Mouse (Mus musculus): ENCODE measurements around the gene Sh3bp5l.
"Not testable (repeated sequence)": the region's sequence is repeated elsewhere in the genome, so short reads cannot be mapped to it uniquely, and the experiment has no call there.

The Sh3bp5l gene

GRCm38 (mm10) chr11:58330276-58331148 lies at the start of gene Sh3bp5l, which contains the start of gene Zfp672:
Sh3bp5l (plus strand) TSS chr11:58330724.
Zfp672 (minus strand) TSS chr11:58330339.
- DNase-seq (ENCODE audit: low spot score in 2 of 2), result peak; percentile 90 to 95

- DNase-seq (ENCODE audit: low spot score in 2 of 2), result no peak
Observed at GRCm38 (mm10) chr11:58281970-58282496, 48.5 kb upstream of the Sh3bp5l start.

GRCm38 (mm10) chr11:58282518-58282917 lies 48.0 kb upstream of the Sh3bp5l start:
- DNase-seq (ENCODE audit: low spot score in 2 of 2), result no peak

DNA sequence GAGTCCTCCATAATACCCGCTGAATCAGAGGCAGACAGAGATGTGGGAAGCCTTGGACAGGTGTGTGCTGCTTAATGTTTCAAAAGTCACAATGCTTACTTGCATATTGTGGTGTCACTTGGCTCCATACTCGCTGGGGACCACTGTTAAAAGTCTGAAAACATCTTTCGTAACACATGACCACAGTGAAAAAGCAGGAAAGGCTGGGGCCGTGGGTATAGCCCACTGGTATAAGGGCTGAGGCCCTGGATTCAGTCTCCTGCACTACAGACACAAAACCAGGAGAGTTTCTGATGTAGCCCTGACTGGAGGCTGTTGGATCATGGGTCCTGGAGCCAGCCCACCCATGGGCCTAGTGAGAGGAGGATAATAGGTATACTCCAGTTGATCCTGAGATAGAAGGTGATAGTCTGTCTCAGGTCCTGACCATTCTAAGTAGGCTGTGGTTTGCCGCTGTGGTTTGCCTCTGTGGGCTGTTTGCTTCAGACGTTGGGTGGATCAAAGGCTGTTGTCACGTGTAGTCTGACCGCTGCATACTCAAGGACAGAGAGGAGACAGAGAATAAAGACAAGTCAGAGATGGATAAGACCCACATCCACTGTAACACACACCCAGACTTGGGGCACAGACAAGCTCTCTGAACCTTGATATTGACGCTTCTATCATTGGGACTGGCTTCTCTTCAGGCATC lies 40.4 kb upstream of the Sh3bp5l start:
- DNase-seq (ENCODE audit: low spot score in 2 of 2), result no peak

- DNase-seq (ENCODE audit: low spot score in 2 of 2), result no peak
Observed at GRCm38 (mm10) chr11:58290812-58291211, 39.7 kb upstream of the Sh3bp5l start.

- DNase-seq (ENCODE audit: low spot score in 2 of 2), result no peak
Observed at GRCm38 (mm10) chr11:58292791-58293190, 37.7 kb upstream of the Sh3bp5l start.

DNA sequence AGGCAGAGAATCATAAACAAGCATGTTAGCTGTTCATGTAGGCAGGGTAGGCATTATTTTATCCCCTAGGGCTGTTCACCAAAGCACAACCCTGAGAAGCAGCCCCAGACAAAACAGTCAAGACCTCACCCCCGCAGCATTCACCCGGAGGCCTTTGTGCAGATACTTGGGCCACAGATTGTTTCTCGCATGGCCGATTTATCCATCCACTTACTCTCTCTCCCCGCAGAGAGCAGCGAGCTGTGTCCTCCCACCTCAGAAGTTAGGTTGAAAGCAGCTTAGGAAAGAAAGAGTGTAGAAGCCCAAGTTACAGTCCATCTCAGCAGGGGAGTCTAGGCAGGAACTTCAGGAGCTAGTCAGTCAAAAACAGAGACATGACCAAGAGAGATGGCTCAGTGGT lies 33.1 kb upstream of the Sh3bp5l start:
- no peak for DNase-seq (ENCODE audit: low spot score in 2 of 2)

DNA sequence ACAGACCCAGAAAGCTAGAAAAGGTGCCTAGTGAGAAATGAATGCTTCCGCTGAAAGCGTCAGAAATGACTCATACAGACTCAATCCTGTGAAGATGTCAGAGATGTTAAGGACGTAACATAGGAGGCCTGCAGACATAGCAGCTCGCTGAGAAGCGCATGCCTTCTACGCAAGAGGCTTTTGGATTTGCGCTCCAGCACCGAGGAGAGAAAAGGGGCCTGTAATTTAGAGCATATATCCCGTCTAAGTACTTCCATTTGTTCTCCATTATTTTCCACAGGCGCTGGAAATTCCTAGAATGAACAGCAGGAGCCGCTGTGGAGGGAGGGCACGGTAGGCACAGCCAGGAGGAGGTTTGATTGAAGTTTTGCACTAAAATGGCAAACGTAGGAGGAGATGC lies 29.5 kb upstream of the Sh3bp5l start:
- peak; percentile 79 to 81 for DNase-seq (ENCODE audit: low spot score in 2 of 2)

GRCm38 (mm10) chr11:58301837-58302754 lies 28.4 kb upstream of the Sh3bp5l start:
- peak; percentile 100 for DNase-seq (ENCODE audit: low spot score in 2 of 2)

DNA sequence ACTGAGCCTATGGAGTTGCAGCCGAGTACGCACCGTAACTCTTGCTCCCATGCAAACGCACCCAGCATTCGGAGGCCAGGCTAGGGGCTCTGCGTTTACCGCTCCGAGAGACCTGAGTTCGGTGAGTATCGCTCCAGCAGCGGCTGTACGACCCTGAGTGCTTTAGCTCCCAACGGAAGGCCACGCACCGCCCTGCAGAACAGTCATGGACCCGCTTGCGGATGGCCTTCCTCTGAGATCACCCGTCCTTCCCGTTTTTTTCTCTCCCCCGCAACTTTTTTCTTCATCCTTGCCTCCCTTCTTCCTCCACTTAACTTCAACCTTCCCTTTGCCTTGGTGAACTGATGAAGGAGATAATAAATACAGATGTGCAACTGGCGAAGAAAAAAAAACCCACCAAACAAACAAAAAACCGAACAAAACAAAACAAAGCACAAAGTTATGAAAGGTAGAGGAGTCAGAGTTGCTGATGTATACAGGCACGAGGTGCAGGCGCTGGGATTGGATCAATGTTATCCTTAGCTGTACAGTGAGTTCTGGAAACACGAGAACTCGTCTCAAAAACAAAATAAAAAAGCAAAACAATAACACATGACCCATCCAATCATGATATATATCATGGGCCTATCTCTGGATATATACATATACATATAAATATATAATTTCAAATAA lies 27.6 kb upstream of the Sh3bp5l start:
- no peak for DNase-seq (ENCODE audit: low spot score in 2 of 2)

GRCm38 (mm10) chr11:58303594-58303993 lies 26.9 kb upstream of the Sh3bp5l start:
- DNase-seq (ENCODE audit: low spot score in 2 of 2), result no peak

DNA sequence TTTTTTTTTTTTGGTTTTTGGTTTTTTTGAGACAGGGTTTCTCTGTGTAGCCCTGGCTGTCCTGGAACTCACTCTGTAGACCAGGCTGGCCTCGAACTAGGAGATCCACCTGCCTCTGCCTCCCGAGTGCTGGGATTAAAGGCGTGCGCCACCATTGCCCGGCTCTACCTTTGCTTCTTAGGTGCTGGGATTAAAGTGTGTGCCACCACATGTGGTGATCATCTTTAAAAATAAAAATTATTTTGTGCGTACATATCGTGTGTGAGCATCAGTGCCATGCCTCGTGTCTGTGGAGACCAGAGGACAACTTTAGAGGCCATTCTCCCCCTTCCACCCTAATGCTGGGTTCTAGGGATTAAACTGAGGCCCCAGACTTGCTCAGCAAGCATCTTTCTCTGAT lies 25.2 kb upstream of the Sh3bp5l start:
- not testable (repeated sequence) for DNase-seq (ENCODE audit: low spot score in 2 of 2)

- DNase-seq (ENCODE audit: low spot score in 2 of 2), result peak; percentile 96 to 98
Observed at GRCm38 (mm10) chr11:58306860-58307308, 23.6 kb upstream of the Sh3bp5l start, which contains the start of gene Zfp692. Zfp692 (plus strand) TSS chr11:58307069.

- DNase-seq (ENCODE audit: low spot score in 2 of 2), result peak; percentile 55 to 59
Observed at GRCm38 (mm10) chr11:58307411-58308080, 23.0 kb upstream of the Sh3bp5l start.

- no peak for DNase-seq (ENCODE audit: low spot score in 2 of 2)
Observed at GRCm38 (mm10) chr11:58308661-58309060, 21.9 kb upstream of the Sh3bp5l start.

DNA sequence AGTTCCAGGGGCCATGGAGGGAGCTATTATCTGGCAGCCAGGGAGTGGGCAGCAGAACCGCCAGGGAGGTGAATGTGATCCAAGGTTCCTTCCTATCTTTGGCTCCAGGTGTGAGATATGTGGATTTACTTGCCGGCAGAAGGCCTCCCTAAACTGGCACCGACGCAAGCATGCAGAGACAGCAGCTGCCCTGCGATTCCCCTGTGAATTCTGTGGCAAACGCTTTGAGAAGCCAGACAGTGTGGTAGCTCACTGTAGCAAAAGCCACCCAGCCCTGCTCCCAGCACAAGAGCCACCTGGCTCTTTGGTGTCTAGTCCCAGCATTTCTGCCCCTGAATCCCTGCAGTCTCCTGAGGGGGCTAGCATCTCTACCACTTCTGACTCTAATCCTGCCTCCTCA lies 16.5 kb upstream of the Sh3bp5l start:
- DNase-seq (ENCODE audit: low spot score in 2 of 2), result no peak

GRCm38 (mm10) chr11:58315536-58316168 lies 14.9 kb upstream of the Sh3bp5l start:
- no peak for DNase-seq (ENCODE audit: low spot score in 2 of 2)

GRCm38 (mm10) chr11:58316344-58316743 lies 14.2 kb upstream of the Sh3bp5l start:
- DNase-seq (ENCODE audit: low spot score in 2 of 2), result no peak

- DNase-seq (ENCODE audit: low spot score in 2 of 2), result no peak
Observed at GRCm38 (mm10) chr11:58316768-58317390, 13.6 kb upstream of the Sh3bp5l start.
